Mouse (Mus musculus) neutrophil, adult 83 days (primary cell): Measurements from ENCODE around the gene Pdzk1ip1. TPM values are rescaled to one million over a fixed set of nuclear protein-coding genes. Genes with fewer than 3 reads are reported as not detected.

Experiments used
- total RNA-seq, 2 experiments: library from RNA; stranded (reverse); gene quantifications; one replicate each; pipeline ENCODE4 v1.2.4; 2023

Gene Pdzk1ip1
- total RNA-seq: 1 to 10 TPM; 3.6 to 8.8 TPM

DNA sequence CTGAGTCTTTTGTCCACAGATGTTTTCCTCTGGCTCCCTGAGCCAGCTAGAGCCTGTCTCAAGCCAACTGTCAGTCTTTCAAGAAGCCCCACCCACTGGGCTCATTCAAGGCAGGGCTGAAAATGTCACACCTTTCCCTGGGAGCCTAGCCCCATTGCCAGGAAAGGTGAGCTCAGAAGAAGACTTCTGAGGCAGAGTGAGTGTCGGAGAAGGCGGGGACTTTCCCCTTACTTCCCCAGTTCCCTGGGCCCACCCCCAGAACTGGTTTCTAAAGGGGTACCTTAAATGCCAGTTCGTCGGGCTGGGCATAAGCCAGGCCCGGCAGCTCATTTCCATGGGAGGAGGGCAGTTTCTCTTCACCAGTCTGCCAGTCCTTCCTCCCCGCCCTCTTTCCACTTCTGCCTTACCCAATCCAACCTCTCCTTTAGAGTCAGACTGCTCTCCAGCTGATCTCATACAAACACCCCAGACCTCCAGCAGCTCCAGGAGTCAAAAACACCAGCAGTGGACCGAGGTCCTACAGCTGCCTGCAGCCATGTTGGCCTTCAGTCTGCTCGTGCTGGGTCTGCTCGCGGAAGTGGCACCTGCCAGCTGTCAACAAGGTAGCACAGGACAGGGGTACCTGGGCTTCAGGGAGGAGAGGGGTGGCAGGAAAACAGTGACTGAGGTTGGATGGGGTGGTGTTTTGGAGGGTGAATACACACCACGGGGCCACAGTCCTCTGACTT lies at the start of gene Pdzk1ip1:
Gene Pdzk1ip1, plus strand, starts transcription at position 98 of the 728 bp plus-strand sequence.

DNA sequence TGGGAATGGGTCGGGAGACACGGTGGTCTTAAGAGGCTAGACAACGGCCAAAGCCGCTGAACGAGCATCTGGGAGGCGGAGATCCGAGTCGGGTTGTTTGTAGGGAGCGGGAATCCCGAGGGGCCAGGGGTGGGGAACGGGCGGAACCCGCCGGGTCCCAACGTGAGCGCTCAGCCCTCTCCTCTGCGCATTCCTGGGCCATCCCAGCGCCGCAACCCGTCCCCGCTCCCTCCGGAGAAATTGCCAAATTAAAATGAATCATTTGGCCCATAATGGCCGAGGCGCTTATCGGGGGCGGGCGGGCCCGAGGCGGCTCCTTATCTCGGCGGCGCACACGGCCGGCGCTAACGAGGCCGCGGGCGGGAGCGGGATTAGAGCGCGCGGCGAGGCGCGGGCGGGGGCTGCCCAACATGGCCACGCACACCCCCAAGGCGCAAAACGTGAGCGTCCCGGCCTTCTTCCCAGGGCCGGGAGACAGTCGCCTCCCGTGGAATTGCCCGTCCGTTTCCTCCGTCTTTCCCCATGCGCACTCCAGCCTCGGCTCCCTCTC lies 32.1 kb upstream of the Pdzk1ip1 start, which contains the start of gene Tal1:
Gene Tal1, plus strand, starts transcription at position 56 of the 550 bp plus-strand sequence.

DNA sequence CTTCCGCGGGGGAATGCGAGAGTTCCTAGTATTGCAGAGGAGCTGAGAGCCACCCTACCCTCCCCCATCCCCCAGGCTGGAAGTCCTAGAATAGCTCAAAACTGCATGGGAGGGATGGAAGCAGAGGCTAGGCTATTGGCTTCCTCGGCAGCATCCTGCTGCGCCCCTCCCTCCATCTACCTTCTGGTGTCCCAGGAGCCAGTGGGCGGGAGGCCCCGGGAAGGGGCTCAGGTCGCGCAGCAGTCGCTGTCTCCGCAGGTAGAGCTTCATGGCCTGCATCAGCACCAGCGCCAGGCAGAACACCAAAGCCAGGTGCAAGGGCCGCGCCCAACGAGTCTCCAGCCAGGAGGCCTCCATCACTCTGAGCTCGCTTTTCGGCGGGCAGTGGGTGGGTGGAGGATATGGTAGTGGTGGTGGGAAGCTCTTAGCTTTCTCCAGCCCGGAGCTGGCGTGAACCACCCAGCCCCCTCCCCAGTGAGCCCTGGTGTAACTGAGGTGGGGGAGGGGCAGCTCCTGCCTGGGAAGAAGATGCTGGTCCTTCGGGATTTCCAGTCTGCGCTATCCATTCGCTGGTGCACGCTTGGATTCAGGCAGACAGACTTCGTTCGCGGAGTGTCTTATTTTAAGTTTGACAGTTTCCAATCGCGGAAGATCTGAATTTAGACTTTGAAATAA lies 45.2 kb downstream of the Pdzk1ip1 start, which contains the start of gene Cyp4x1:
Gene Cyp4x1, minus strand, starts transcription at position 661 of the 675 bp plus-strand sequence.

Other genes starting within 250 kb of the Pdzk1ip1 start
- gene Foxd2, start 179.8 kb upstream of the Pdzk1ip1 start, total RNA-seq: 1 to 10 TPM in 1 of 2 experiments, under 1 TPM in 1; 0.81 to 1.0 TPM
- gene Foxe3, start 162.7 kb upstream of the Pdzk1ip1 start, total RNA-seq: not detected
- gene Cmpk1, start 101.5 kb upstream of the Pdzk1ip1 start, total RNA-seq: 10 to 100 TPM; 62.1 to 73.9 TPM
- 10 to 100 TPM; 18.4 to 19.2 TPM for gene Stil, start 88.5 kb upstream of the Pdzk1ip1 start, total RNA-seq
- 10 to 100 TPM; 11.5 to 15.3 TPM for gene Tal1, start 32.3 kb upstream of the Pdzk1ip1 start, total RNA-seq
- not detected for gene Cyp4x1, start 45.6 kb downstream of the Pdzk1ip1 start, total RNA-seq
- gene Cyp4a29, start 153.4 kb downstream of the Pdzk1ip1 start, total RNA-seq: not detected
- gene Cyp4a12a, start 210.3 kb downstream of the Pdzk1ip1 start, total RNA-seq: not detected